Mouse (Mus musculus) frontal cortex, adult (tissue): ENCODE results near the gene Tcp11l2.

ENCODE experiments used
- ATAC-seq: cut with Nextera tagmentation; 2 replicates; pipeline ENCODE4 v1.9.2; 2017; ENCODE audit warnings: mild to moderate bottlenecking, moderate library complexity, mixed read lengths; ENCODE audit not compliant: low TSS enrichment

Gene Tcp11l2

DNA sequence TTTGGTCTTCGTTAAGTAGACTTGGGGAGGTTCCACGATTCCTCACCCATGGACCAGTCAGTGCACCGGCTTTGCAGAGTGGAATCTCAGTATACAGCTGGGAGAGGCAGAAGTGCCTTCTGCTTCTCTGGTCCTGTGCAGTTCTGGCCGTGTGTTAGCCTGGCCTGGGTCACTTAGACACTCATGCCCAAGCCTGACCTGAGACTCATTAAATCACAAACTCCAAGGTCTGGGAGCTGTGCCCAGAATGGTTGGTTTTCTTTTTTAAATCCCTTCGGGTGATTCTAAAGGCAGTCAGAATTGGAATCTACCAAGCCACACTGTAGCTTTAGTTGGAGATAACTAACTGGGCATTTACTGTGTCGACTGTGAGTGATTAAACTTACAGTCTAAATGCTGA is 23.7 kb downstream of the Tcp11l2 start:
- no peak for ATAC-seq

GRCm38 (mm10) chr10:84604335-84604734 is 27.9 kb downstream of the Tcp11l2 start:
- no peak for ATAC-seq

GRCm38 (mm10) chr10:84608361-84608760 is 31.9 kb downstream of the Tcp11l2 start:
- no peak for ATAC-seq

DNA sequence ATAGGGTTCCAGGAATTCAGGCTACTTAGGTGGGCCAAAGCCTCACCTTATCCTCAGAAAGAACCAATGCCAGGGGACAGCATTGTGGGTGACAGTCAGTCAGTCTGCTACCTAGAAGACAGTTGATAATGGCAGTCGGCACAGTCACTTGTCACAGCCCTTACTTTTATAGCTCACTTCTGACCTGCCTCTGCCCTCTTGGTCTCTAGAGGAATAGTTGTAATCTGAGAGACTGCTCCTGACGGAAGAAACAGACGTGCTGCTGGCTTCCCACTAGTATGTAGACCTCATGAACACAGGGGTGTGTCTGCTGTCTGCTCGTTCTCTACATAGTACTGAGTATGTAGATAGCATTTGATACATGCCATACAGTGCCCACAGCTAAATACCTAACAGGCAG is 33.9 kb downstream of the Tcp11l2 start:
- no peak for ATAC-seq

DNA sequence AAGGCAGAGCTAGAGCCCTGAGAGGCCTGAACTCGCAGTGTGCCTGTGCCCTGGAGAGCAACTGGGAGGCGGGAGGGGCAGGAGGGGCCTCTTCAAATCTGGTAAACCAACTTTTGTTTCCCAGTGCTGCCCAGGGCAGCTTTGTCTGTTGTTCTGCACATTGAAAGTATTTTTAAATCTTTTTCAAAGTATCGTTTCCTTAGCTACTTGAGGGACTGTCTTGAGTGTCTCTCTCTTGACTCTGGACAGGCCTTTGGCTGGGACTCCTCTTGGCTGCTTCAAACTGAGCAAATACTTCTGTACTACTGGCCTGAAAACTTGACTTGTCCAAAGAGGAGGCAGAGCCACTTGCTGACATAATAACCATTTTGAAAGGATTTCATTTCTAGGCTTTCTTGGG is 34.4 kb downstream of the Tcp11l2 start:
- ATAC-seq, result no peak

GRCm38 (mm10) chr10:84611664-84612063 is 35.2 kb downstream of the Tcp11l2 start:
- ATAC-seq, result no peak

GRCm38 (mm10) chr10:84612281-84612680 is 35.9 kb downstream of the Tcp11l2 start:
- ATAC-seq, result no peak

- ATAC-seq, result no peak
Measured at GRCm38 (mm10) chr10:84613366-84613765, 36.9 kb downstream of the Tcp11l2 start.

DNA sequence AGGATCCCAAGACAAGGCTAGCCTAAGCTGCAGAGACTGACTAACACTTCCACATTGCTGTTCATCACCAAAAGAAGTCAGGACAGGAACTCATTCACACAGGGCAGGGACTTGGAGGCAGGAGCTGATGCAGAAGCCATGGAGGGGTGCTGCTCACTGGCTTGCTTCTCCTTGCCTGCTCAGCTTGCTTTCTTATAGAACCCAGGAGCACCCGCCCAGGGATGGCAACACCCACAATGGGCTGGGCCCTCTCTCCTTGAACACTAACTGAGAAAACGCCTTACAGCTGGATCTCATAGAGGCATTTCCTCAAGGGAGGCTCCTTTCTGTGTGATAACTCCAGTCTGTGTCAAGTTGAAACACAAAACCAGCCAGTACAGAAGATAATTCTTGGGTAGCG is 38.6 kb downstream of the Tcp11l2 start:
- no peak for ATAC-seq

- ATAC-seq, result peak; percentile 99
Measured at GRCm38 (mm10) chr10:84621826-84622790, 45.7 kb downstream of the Tcp11l2 start, which contains the start of gene Polr3b. Polr3b (plus strand) TSS chr10:84622292.

DNA sequence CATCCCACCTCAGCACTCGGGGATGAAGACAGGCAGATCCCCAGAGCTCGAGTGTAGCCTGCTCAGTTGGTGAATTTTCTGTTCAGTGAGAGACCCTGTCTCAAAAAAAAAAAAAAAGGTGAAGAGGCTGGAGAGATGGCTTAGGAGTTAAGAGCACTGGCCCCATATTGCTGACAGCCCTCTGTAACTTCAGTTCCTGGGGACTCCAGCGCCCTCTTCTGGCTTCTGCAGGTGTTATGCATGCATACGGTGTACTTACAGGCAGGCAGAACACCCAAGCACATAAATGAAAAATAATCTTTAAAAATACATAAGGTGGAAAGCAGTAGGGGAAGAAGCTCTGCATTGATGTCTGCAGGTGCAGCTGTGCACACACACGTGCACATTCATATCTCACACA is 54.8 kb downstream of the Tcp11l2 start:
- ATAC-seq, result no peak

GRCm38 (mm10) chr10:84632005-84632404 is 55.6 kb downstream of the Tcp11l2 start:
- ATAC-seq, result no peak

GRCm38 (mm10) chr10:84636656-84637055 is 60.2 kb downstream of the Tcp11l2 start:
- no peak for ATAC-seq

GRCm38 (mm10) chr10:84638382-84638781 is 62.0 kb downstream of the Tcp11l2 start:
- no peak for ATAC-seq

DNA sequence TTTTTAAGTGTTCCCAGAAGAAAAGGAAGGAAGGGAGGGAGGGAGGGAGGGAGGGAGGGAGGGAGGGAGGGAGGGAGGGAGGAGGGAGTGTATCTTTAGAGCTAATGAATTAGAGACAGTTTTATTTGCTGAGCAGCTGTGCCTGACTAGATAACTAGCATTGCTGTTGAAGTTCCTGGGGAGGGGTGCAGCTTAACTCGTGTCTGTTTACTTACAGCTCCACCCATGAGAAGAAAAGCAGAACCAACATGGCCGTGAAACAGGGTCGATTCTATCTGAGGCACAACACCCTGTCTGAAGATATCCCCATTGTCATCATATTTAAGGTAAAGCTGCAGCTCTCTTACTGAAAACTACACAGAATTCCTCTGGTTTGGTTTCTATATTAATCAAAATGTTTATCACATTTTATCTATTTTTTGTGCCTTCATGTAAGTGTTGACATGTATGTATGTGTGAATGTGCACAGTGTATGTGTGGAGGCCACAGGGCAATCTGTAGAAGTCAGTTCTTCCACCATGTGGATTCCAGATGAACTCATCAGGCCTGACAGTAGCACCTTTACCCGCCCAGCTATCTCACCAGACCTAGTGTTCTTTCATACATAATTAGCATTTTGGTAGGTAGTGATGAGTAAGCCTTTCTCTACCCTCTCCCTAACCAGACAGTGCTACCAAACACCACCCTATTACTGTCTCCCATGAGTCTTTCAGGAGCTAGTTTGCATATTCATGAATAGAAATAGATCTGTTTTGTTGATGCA is 63.3 kb downstream of the Tcp11l2 start:
- no peak for ATAC-seq

- ATAC-seq, result no peak
Measured at GRCm38 (mm10) chr10:84640861-84641260, 64.4 kb downstream of the Tcp11l2 start.

GRCm38 (mm10) chr10:84641576-84641975 is 65.2 kb downstream of the Tcp11l2 start:
- no peak for ATAC-seq

- ATAC-seq, result no peak
Measured at GRCm38 (mm10) chr10:84645940-84646339, 69.5 kb downstream of the Tcp11l2 start.

DNA sequence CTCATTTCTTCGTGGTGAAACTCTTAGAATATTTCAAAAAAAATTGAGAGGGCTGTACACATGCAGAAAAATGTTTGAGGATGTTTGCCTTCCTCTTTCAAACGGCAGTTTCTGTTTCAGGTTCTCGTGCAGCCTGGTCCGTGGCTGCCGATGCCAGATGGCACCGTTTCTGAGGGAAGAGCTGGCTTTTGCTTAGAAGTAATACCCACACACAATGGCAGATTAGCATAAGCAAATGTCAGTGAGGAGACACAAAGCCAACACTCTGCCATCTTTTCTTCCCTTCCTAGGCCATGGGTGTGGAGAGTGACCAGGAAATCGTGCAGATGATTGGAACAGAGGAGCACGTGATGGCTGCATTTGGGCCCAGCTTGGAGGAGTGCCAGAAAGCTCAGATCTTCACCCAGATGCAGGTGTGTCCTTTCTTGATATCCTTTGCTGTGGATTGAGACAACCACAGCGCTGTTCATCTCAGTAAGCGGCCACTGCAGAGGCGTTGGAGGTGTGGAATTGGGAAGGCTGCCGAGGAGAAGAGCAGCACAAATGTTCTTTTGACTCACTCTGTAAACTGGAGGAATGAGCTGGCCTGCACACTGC is 70.2 kb downstream of the Tcp11l2 start:
- ATAC-seq, result peak; percentile 92

GRCm38 (mm10) chr10:84647264-84647663 is 70.8 kb downstream of the Tcp11l2 start:
- ATAC-seq, result no peak; the same call in 1 of the 2 replicates

DNA sequence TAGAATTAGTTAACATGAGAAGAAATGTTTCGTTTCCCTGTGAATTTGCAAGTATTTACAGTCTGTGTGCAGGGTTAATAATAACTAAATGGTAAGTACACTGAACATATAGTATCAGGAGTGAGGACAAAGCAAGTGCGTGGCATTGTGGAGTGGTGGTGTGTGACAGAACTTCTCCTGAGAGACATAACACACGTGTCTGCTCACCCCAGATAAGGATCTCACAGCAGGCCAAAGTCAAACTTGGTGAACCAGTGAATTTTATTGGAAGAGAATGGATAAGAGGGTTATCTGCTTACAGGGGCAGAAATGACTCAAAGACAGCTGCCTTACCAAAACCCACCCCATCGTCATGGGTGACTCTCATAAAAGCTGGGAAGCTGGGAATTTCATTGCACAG is 72.5 kb downstream of the Tcp11l2 start:
- no peak for ATAC-seq

DNA sequence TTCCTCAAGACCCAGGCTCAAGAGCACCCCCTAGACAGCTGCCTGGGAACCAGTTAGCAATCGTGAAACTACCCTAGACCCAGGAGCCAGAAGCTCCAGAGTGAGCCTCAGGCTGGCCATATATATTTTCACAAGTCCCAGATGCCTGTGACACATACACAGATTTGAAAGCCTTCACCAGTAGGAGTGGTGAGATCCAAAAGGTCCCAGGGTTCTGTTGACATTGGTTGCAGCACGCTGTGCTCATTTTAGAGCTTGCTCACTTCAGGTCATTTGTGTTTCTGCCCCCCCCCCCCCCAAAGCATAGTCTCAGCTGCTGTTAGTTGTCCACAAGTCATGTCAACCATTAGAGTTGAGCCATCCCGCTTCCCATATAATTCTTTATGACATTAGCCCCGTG is 77.6 kb downstream of the Tcp11l2 start:
- no peak for ATAC-seq
